Mouse (Mus musculus): Measurements from ENCODE around the gene Lamb3. TPM values are rescaled to one million over a fixed set of nuclear protein-coding genes. Genes with fewer than 3 reads are reported as not detected.

The Lamb3 gene
- total and polyA plus RNA-seq, 3 experiments: 10.1 to 14.6 (median 12.3) TPM

- no peak for TF ChIP-seq SMC3 (IDR thresholded peaks at IDR 0.05; ENCODE audit: low read depth, low read length)
- no peak for TF ChIP-seq ZMIZ1 (IDR thresholded peaks at IDR 0.05; ENCODE audit: low read depth, low read length)
- TF ChIP-seq MAX (IDR thresholded peaks at IDR 0.05; ENCODE audit: low read length): no peak
- no peak for TF ChIP-seq RCOR1 (conservative IDR thresholded peaks at IDR 0.05; ENCODE audit: low read depth, low read length)
- no peak for TF ChIP-seq ZC3H11A (IDR thresholded peaks at IDR 0.05; ENCODE audit: low read depth, low read length)
- no peak for TF ChIP-seq MXI1 (IDR thresholded peaks at IDR 0.05; ENCODE audit: low read depth, low read length)
- Histone ChIP-seq H3K79me2 (replicated peaks; ENCODE audit: control insufficient read depth, extremely low read depth, insufficient read depth, poor library complexity, severe bottlenecking) (no peaks in the 10 kb centered on the region), H3K27me3 (replicated peaks) (no peaks in the 10 kb centered on the region), H3K9me3 (replicated peaks; ENCODE audit: low read length) (no peaks in the 10 kb centered on the region), H3K4me1 (ENCODE audit: control insufficient read depth in 1 of 2, insufficient read depth in 2 of 2) (peaks cover 0 to 19% of the 10 kb centered on the region in 2 experiments; a peak in 2 of 4 replicates), H3K27ac (ENCODE audit: insufficient read depth, low read depth) (no peak overlapping the region), H3K4me3 (replicated peaks in 1 of 3; ENCODE audit: low read depth in 2 of 3, low read length in 2 of 3, poor library complexity in 1 of 3) (no peak overlapping the region), H3K9ac (ENCODE audit: insufficient read depth, low read depth) (no peak overlapping the region), H3K36me3 (replicated peaks in 1 of 2; ENCODE audit: control insufficient read depth in 1 of 2, insufficient read depth in 1 of 2, low read length in 1 of 2) (peaks cover 0 to 2% of the 10 kb centered on the region in 2 experiments), H3K4me2 (ENCODE audit: insufficient read depth, low read depth, poor library complexity, severe bottlenecking) (no peak overlapping the region)
- DNase-seq (ENCODE audit: extremely low read depth): no peak
- in situ Hi-C loops (cut with MboI; ENCODE audit: low pct_ligation_motif_present, low pct_unique_long_range_greater_than_20kb, low sequenced_read_pairs): loop anchor here (5.0 kb wide), 1 partner anchor 32 kb away; no protein-coding TSS in a partner anchor
- dilution Hi-C loops (cut with MboI; ENCODE audit: extremely low pct_ligation_motif_present, extremely low pct_unique_long_range_greater_than_20kb, low sequenced_read_pairs): no loop called here
Measured at GRCm38 (mm10) chr1:193344976-193345375, 137.5 kb downstream of the Lamb3 start.

GRCm38 (mm10) chr1:193346908-193347307, 139.4 kb downstream of the Lamb3 start:
- Histone ChIP-seq H3K4me2 (ENCODE audit: insufficient read depth, low read depth, poor library complexity, severe bottlenecking) (no peak overlapping the region), H3K9ac (ENCODE audit: insufficient read depth, low read depth) (no peak overlapping the region), H3K9me3 (replicated peaks; ENCODE audit: low read length) (no peaks in the 10 kb centered on the region), H3K4me1 (ENCODE audit: control insufficient read depth in 1 of 2, insufficient read depth in 2 of 2) (peaks cover 0 to 19% of the 10 kb centered on the region in 2 experiments; a peak in 2 of 4 replicates), H3K27ac (ENCODE audit: insufficient read depth, low read depth) (no peak overlapping the region), H3K4me3 (replicated peaks in 1 of 3; ENCODE audit: low read depth in 2 of 3, low read length in 2 of 3, poor library complexity in 1 of 3) (no peak overlapping the region), H3K36me3 (replicated peaks in 1 of 2; ENCODE audit: control insufficient read depth in 1 of 2, insufficient read depth in 1 of 2, low read length in 1 of 2) (peaks cover 0 to 2% of the 10 kb centered on the region in 2 experiments), H3K79me2 (replicated peaks; ENCODE audit: control insufficient read depth, extremely low read depth, insufficient read depth, poor library complexity, severe bottlenecking) (no peaks in the 10 kb centered on the region), H3K27me3 (replicated peaks) (no peaks in the 10 kb centered on the region)
- dilution Hi-C loops (cut with MboI; ENCODE audit: extremely low pct_ligation_motif_present, extremely low pct_unique_long_range_greater_than_20kb, low sequenced_read_pairs) (no loop called here), in situ Hi-C loops (cut with MboI; ENCODE audit: low pct_ligation_motif_present, low pct_unique_long_range_greater_than_20kb, low sequenced_read_pairs) (no loop called here)
- TF ChIP-seq SMC3 (IDR thresholded peaks at IDR 0.05; ENCODE audit: low read depth, low read length) (no peak), HCFC1 (IDR thresholded peaks at IDR 0.05; ENCODE audit: low read depth, low read length) (no peak), USF2 (conservative IDR thresholded peaks at IDR 0.05; ENCODE audit: low read depth, low read length) (no peak), EP300 (IDR thresholded peaks at IDR 0.05; ENCODE audit: low read length) (no peak), ZNF384 (IDR thresholded peaks at IDR 0.05; ENCODE audit: low read depth, low read length) (no peak), SIN3A (IDR thresholded peaks at IDR 0.05; ENCODE audit: low read length) (no peak), PAX5 (IDR thresholded peaks at IDR 0.05; ENCODE audit: low read length) (no peak), TBP (conservative IDR thresholded peaks at IDR 0.05; ENCODE audit: low read depth, low read length) (no peak), POLR2AphosphoS2 (IDR thresholded peaks at IDR 0.05; ENCODE audit: low read depth, low read length) (no peak), KAT2A (IDR thresholded peaks at IDR 0.05; ENCODE audit: insufficient replicate concordance, low read length) (no peak)
- DNase-seq (ENCODE audit: extremely low read depth): no peak

All from CH12.LX (cell line).